Mouse (Mus musculus): Measurements from ENCODE around the gene Fuk. TPM values are rescaled to one million over a fixed set of nuclear protein-coding genes. Genes with fewer than 3 reads are reported as not detected.
"Not testable (repeated sequence)": the region's sequence is repeated elsewhere in the genome, so short reads cannot be mapped to it uniquely, and the experiment has no call there.

The Fuk gene
- polyA plus RNA-seq, 1 experiment = 3.3 TPM

- Histone ChIP-seq H3K36me3 (replicated peaks; ENCODE audit: low read length) (peaks cover 61% of the 10 kb centered on the region), H3K27me3 (replicated peaks) (no peaks in the 10 kb centered on the region), H3K4me1 (peaks cover 100% of the 10 kb centered on the region), H3K4me3 (replicated peaks) (peak overlapping the region; percentile 89), H3K9me3 (no peaks in the 10 kb centered on the region)
- no peak for TF ChIP-seq GATA1 (IDR thresholded peaks at IDR 0.05; ENCODE audit: borderline replicate concordance, low read length)
- no peak for TF ChIP-seq FLI1 (IDR thresholded peaks at IDR 0.05; ENCODE audit: low read length)
Measured at GRCm38 (mm10) chr8:110932444-110932843, 30.2 kb upstream of the Fuk start.

GRCm38 (mm10) chr8:110931176-110931939 is 29.1 kb upstream of the Fuk start:
- H3K36me3 ChIP-seq (replicated peaks; ENCODE audit: low read length) = peaks cover 53% of the 10 kb centered on the region
- H3K9me3 ChIP-seq = no peaks in the 10 kb centered on the region
- TF ChIP-seq GATA1 (IDR thresholded peaks at IDR 0.05; ENCODE audit: borderline replicate concordance, low read length) = no peak
- H3K4me3 ChIP-seq (replicated peaks) = peak overlapping the region; percentile 89
- H3K27me3 ChIP-seq (replicated peaks) = no peaks in the 10 kb centered on the region
- peaks cover 100% of the 10 kb centered on the region for H3K4me1 ChIP-seq

- peak overlapping the region; percentile 79 for H3K4me3 ChIP-seq (replicated peaks)
- not testable (repeated sequence) for H3K27me3 ChIP-seq (replicated peaks); H3K9me3 ChIP-seq
- H3K36me3 ChIP-seq (replicated peaks; ENCODE audit: low read length) = peaks cover 45% of the 10 kb centered on the region
- peaks cover 100% of the 10 kb centered on the region for H3K4me1 ChIP-seq
Measured at GRCm38 (mm10) chr8:110929672-110930071, 27.4 kb upstream of the Fuk start.

GRCm38 (mm10) chr8:110929066-110929465 is 26.8 kb upstream of the Fuk start:
- Histone ChIP-seq H3K4me1 (peaks cover 100% of the 10 kb centered on the region), H3K4me3 (replicated peaks) (peak overlapping the region; percentile 79), H3K36me3 (replicated peaks; ENCODE audit: low read length) (peaks cover 45% of the 10 kb centered on the region), H3K27me3 (replicated peaks) (no peaks in the 10 kb centered on the region), H3K9me3 (no peaks in the 10 kb centered on the region)
- TF ChIP-seq GATA1 (IDR thresholded peaks at IDR 0.05; ENCODE audit: borderline replicate concordance, low read length) (peak; percentile 51; the same call in 1 of the 3 replicates), FLI1 (IDR thresholded peaks at IDR 0.05; ENCODE audit: low read length) (no peak)

- Histone ChIP-seq H3K4me3 (replicated peaks) (peak overlapping the region; percentile 79), H3K27me3 (replicated peaks) (no peaks in the 10 kb centered on the region), H3K9me3 (no peaks in the 10 kb centered on the region), H3K4me1 (peaks cover 100% of the 10 kb centered on the region), H3K36me3 (replicated peaks; ENCODE audit: low read length) (peaks cover 48% of the 10 kb centered on the region)
- TF ChIP-seq FLI1 (IDR thresholded peaks at IDR 0.05; ENCODE audit: low read length) (no peak), GATA1 (IDR thresholded peaks at IDR 0.05; ENCODE audit: borderline replicate concordance, low read length) (no peak)
Measured at GRCm38 (mm10) chr8:110928435-110928834, 26.1 kb upstream of the Fuk start.

- H3K4me1 ChIP-seq = peaks cover 98% of the 10 kb centered on the region
- H3K36me3 ChIP-seq (replicated peaks; ENCODE audit: low read length) = peaks cover 59% of the 10 kb centered on the region
- no peaks in the 10 kb centered on the region for H3K9me3 ChIP-seq
- TF ChIP-seq FLI1 (IDR thresholded peaks at IDR 0.05; ENCODE audit: low read length) = no peak
- TF ChIP-seq GATA1 (IDR thresholded peaks at IDR 0.05; ENCODE audit: borderline replicate concordance, low read length) = no peak
- peak overlapping the region; percentile 50 for H3K4me3 ChIP-seq (replicated peaks)
- no peaks in the 10 kb centered on the region for H3K27me3 ChIP-seq (replicated peaks)
Measured at GRCm38 (mm10) chr8:110926690-110927089, 24.4 kb upstream of the Fuk start.

GRCm38 (mm10) chr8:110925691-110926140 is 23.4 kb upstream of the Fuk start:
- Histone ChIP-seq H3K4me1 (peaks cover 98% of the 10 kb centered on the region), H3K4me3 (replicated peaks) (no peak overlapping the region), H3K9me3 (no peaks in the 10 kb centered on the region), H3K36me3 (replicated peaks; ENCODE audit: low read length) (peaks cover 54% of the 10 kb centered on the region), H3K27me3 (replicated peaks) (no peaks in the 10 kb centered on the region)
- no peak for TF ChIP-seq GATA1 (IDR thresholded peaks at IDR 0.05; ENCODE audit: borderline replicate concordance, low read length)
- no peak for TF ChIP-seq FLI1 (IDR thresholded peaks at IDR 0.05; ENCODE audit: low read length)

- peak overlapping the region; percentile 94 for H3K4me3 ChIP-seq (replicated peaks)
- H3K27me3 ChIP-seq (replicated peaks) = no peaks in the 10 kb centered on the region
- peaks cover 38% of the 10 kb centered on the region for H3K36me3 ChIP-seq (replicated peaks; ENCODE audit: low read length)
- H3K9me3 ChIP-seq = no peaks in the 10 kb centered on the region
- H3K4me1 ChIP-seq = peaks cover 88% of the 10 kb centered on the region
- TF ChIP-seq GATA1 (IDR thresholded peaks at IDR 0.05; ENCODE audit: borderline replicate concordance, low read length) (no peak), FLI1 (IDR thresholded peaks at IDR 0.05; ENCODE audit: low read length) (no peak)
Measured at GRCm38 (mm10) chr8:110921492-110922230, 19.4 kb upstream of the Fuk start.

GRCm38 (mm10) chr8:110920773-110921277 is 18.5 kb upstream of the Fuk start:
- Histone ChIP-seq H3K4me1 (peaks cover 80% of the 10 kb centered on the region), H3K9me3 (no peaks in the 10 kb centered on the region), H3K27me3 (replicated peaks) (no peaks in the 10 kb centered on the region), H3K4me3 (replicated peaks) (peak overlapping the region; percentile 94), H3K36me3 (replicated peaks; ENCODE audit: low read length) (peaks cover 38% of the 10 kb centered on the region)
- TF ChIP-seq GATA1 (IDR thresholded peaks at IDR 0.05; ENCODE audit: borderline replicate concordance, low read length) (no peak), FLI1 (IDR thresholded peaks at IDR 0.05; ENCODE audit: low read length) (no peak)
